Mouse (Mus musculus): Measurements from ENCODE around the gene Peli1.
"Not testable (repeated sequence)": the region's sequence is repeated elsewhere in the genome, so short reads cannot be mapped to it uniquely, and the experiment has no call there.

Gene Peli1

GRCm38 (mm10) chr11:21150316-21150715, 59.2 kb downstream of the Peli1 start:
- DNase-seq (ENCODE audit: low read depth, low spot score) = no peak

GRCm38 (mm10) chr11:21151672-21152071, 60.6 kb downstream of the Peli1 start:
- DNase-seq (ENCODE audit: low read depth, low spot score) = no peak

- DNase-seq (ENCODE audit: low read depth, low spot score) = no peak
Observed at GRCm38 (mm10) chr11:21153111-21153510, 62.0 kb downstream of the Peli1 start.

GRCm38 (mm10) chr11:21157595-21157994, 66.5 kb downstream of the Peli1 start:
- DNase-seq (ENCODE audit: low read depth, low spot score) = no peak

- DNase-seq (ENCODE audit: low read depth, low spot score) = no peak
Observed at GRCm38 (mm10) chr11:21162093-21162492, 71.0 kb downstream of the Peli1 start.

- no peak for DNase-seq (ENCODE audit: low read depth, low spot score)
Observed at GRCm38 (mm10) chr11:21163143-21163542, 72.1 kb downstream of the Peli1 start.

GRCm38 (mm10) chr11:21163673-21164072, 72.6 kb downstream of the Peli1 start:
- DNase-seq (ENCODE audit: low read depth, low spot score) = peak; percentile 34

GRCm38 (mm10) chr11:21164312-21164993, 73.4 kb downstream of the Peli1 start:
- DNase-seq (ENCODE audit: low read depth, low spot score) = no peak

GRCm38 (mm10) chr11:21164994-21165560, 74.0 kb downstream of the Peli1 start:
- DNase-seq (ENCODE audit: low read depth, low spot score) = no peak

- DNase-seq (ENCODE audit: low read depth, low spot score) = no peak
Observed at GRCm38 (mm10) chr11:21166495-21167096, 75.5 kb downstream of the Peli1 start.

- peak; percentile 79 for DNase-seq (ENCODE audit: low read depth, low spot score)
Observed at GRCm38 (mm10) chr11:21168828-21169607, 77.9 kb downstream of the Peli1 start.

- not testable (repeated sequence) for DNase-seq (ENCODE audit: low read depth, low spot score)
Observed at GRCm38 (mm10) chr11:21169608-21169860, 78.4 kb downstream of the Peli1 start.

GRCm38 (mm10) chr11:21172281-21172680, 81.2 kb downstream of the Peli1 start:
- DNase-seq (ENCODE audit: low read depth, low spot score) = no peak

- no peak for DNase-seq (ENCODE audit: low read depth, low spot score)
Observed at GRCm38 (mm10) chr11:21173926-21174325, 82.8 kb downstream of the Peli1 start.

- DNase-seq (ENCODE audit: low read depth, low spot score) = peak; percentile 95
Observed at GRCm38 (mm10) chr11:21174396-21174795, 83.3 kb downstream of the Peli1 start.

- DNase-seq (ENCODE audit: low read depth, low spot score) = no peak
Observed at GRCm38 (mm10) chr11:21175063-21175462, 84.0 kb downstream of the Peli1 start.

- no peak for DNase-seq (ENCODE audit: low read depth, low spot score)
Observed at GRCm38 (mm10) chr11:21176491-21176890, 85.4 kb downstream of the Peli1 start.

GRCm38 (mm10) chr11:21178343-21178742, 87.3 kb downstream of the Peli1 start:
- DNase-seq (ENCODE audit: low read depth, low spot score) = peak; percentile 50

GRCm38 (mm10) chr11:21178998-21179645, 88.0 kb downstream of the Peli1 start:
- DNase-seq (ENCODE audit: low read depth, low spot score) = no peak

- DNase-seq (ENCODE audit: low read depth, low spot score) = not testable (repeated sequence)
Observed at GRCm38 (mm10) chr11:21179873-21180272, 88.8 kb downstream of the Peli1 start.

GRCm38 (mm10) chr11:21180650-21181049, 89.6 kb downstream of the Peli1 start:
- DNase-seq (ENCODE audit: low read depth, low spot score) = no peak

GRCm38 (mm10) chr11:21181616-21182015, 90.5 kb downstream of the Peli1 start:
- DNase-seq (ENCODE audit: low read depth, low spot score) = no peak

Measured in ZHBTc4 (cell line).